Mouse (Mus musculus): Measurements from ENCODE around the gene Edem1.

DNA sequence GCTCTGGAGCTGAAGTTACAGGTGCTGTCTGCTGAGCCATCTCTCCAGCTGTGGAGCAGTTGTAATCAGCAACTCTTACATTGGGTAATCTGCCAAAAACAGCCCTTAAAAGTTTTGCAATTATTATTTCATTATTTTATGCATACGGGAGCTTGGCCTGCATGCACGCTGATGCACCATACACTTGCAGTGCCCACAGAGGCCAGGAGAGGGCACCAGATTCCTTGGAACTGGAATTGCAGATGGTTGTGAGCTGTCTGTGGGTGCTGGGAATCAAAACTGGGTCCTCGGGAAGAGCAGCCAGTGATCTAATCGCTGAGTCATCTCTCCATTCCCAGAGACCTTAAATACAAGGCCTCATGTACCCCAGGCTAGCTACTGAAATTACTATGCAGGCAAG, 52.6 kb downstream of the Edem1 start:
- TF ChIP-seq POLR2A (IDR thresholded peaks at IDR 0.05; ENCODE audit: borderline replicate concordance, extremely low read depth, insufficient read depth, insufficient read length, poor library complexity, severe bottlenecking) (no peak), CTCF (IDR thresholded peaks at IDR 0.05; ENCODE audit: borderline replicate concordance, extremely low read depth, insufficient read depth, insufficient read length) (no peak)
